Mouse (Mus musculus) left cerebral cortex, adult 8-10 months (tissue): ENCODE measurements at regions not wholly inside any gene's neighbourhood (a gene's known extent, or its start where the extent isn't known, plus 50 kb on each side); places are given as distances from the start of the nearest gene placed in this dataset.

ENCODE experiments used
- DNase-seq, 2 experiments: peaks; one replicate each; pipeline ENCODE4 v3.0.0; 2022; ENCODE audit warnings: low spot score in 2 of 2

GRCm38 (mm10) chr4:37034200-37034599 is 82.7 kb upstream of the Lingo2 start:
- DNase-seq = peak; percentile 11 to 19
